8 mouse cellular contexts compared by ENCODE assay signal in the genomic region with DNA sequence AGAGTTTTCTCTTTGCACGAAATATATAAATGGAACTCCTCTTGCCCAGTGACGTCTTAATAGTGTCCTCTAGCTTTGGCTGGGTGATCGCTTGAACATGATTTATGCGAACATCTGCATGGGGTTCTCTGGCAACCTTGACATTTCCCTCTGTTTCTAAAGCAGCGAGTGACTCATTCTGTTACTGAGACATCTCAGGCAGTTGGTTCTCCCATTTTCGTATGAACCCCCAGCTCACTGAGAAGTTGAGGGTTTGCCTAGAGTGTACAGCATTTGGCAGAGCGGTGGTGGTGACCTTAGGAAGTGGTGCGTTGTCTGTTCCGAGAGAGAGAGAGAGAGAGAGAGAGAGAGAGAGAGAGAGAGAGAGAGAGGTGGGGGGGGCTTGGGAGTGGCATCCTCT. TPM values are rescaled to one million over a fixed set of nuclear protein-coding genes. Genes with fewer than 3 reads are reported as not detected.
DNase-seq lines count a peak whose midpoint lies in the region; ATAC-seq and TF ChIP-seq lines count a peak whose summit lies in the region.

No protein-coding gene starts in this region.

- H3K4me3 ChIP-seq in liver, adult 2 months (ENCODE audit: insufficient read depth, low read depth, low read length) = peak overlapping the region; percentile 86
- H3K4me3 ChIP-seq in brown adipose tissue, adult 24 weeks (ENCODE audit: insufficient read depth, low read depth, low read length) = peak overlapping the region; percentile 94
- peak overlapping the region; percentile 90 for H3K4me3 ChIP-seq in hindbrain, embryonic 16.5 days (ENCODE audit: low read length)
- H3K4me3 ChIP-seq in myocyte = peak overlapping the region; percentile 87

- H3K4me1 ChIP-seq in liver, adult 2 months (ENCODE audit: control insufficient read depth, insufficient read depth, low read length) = peaks cover 34% of the 10 kb centered on the region
- H3K4me1 ChIP-seq in brown adipose tissue, adult 24 weeks (ENCODE audit: control insufficient read depth, insufficient read depth, insufficient read length, low read length) = peaks cover 9% of the 10 kb centered on the region
- peaks cover 9% of the 10 kb centered on the region for H3K4me1 ChIP-seq in hindbrain, embryonic 16.5 days (ENCODE audit: control insufficient read depth, insufficient read depth, low read depth, low read length)

- H3K27ac ChIP-seq in liver, adult 2 months (replicated peaks; ENCODE audit: insufficient read depth, low read depth, low read length) = peak overlapping the region; percentile 89
- H3K27ac ChIP-seq in brown adipose tissue, adult 24 weeks (replicated peaks; ENCODE audit: low read depth, low read length) = no peak overlapping the region; the same call in 1 of the 2 replicates
- no peak overlapping the region for H3K27ac ChIP-seq in hindbrain, embryonic 16.5 days (ENCODE audit: low read depth, low read length)

- no peak overlapping the region for H3ac ChIP-seq in myocyte (ENCODE audit: control insufficient read depth, insufficient read length)

- peaks cover 31% of the 10 kb centered on the region; the same call in 1 of the 2 replicates for H3K79me2 ChIP-seq in liver, adult 2 months (ENCODE audit: control insufficient read depth, insufficient read depth, low read length)
- peaks cover 51% of the 10 kb centered on the region for H3K79me2 ChIP-seq in myocyte (ENCODE audit: control insufficient read depth, insufficient read depth)

- H3K9me3 ChIP-seq in hindbrain, embryonic 16.5 days (ENCODE audit: control insufficient read depth, low read length) = no peaks in the 10 kb centered on the region

- H3K9ac ChIP-seq in liver, adult 2 months (ENCODE audit: low read depth, low read length) = peak overlapping the region; percentile 99
- H3K9ac ChIP-seq in hindbrain, embryonic 16.5 days (ENCODE audit: low read depth, low read length) = peak overlapping the region; percentile 36; the same call in 1 of the 2 replicates

- TF ChIP-seq CTCF in liver, adult 2 months (IDR thresholded peaks at IDR 0.05; ENCODE audit: low read depth, low read length) = no peak

- peaks cover 16% of the 10 kb centered on the region for H3K36me3 ChIP-seq in liver, adult 2 months (ENCODE audit: control insufficient read depth, insufficient read depth, low read length)
- no peaks in the 10 kb centered on the region for H3K36me3 ChIP-seq in hindbrain, embryonic 16.5 days (ENCODE audit: control insufficient read depth, insufficient read depth, low read length)
- H3K36me3 ChIP-seq in myocyte (ENCODE audit: control insufficient read depth, insufficient read depth) = no peaks in the 10 kb centered on the region

- no peak for ATAC-seq in hindbrain, embryonic 16.5 days

- peak; percentile 68 for DNase-seq in liver, adult 2 months (ENCODE audit: extremely low read depth, low read depth, low spot score)
- DNase-seq in liver = no peak
- DNase-seq in cerebellum, adult 11-12 months = no peak
- no peak for DNase-seq in layer of hippocampus, postnatal 10 days (ENCODE audit: low spot score in 2 of 2)
- no peak for DNase-seq in kidney, postnatal 4 days

- H3K27me3 ChIP-seq in liver, adult 2 months (ENCODE audit: control insufficient read depth, insufficient read depth, low read length) = no peaks in the 10 kb centered on the region
- H3K27me3 ChIP-seq in hindbrain, embryonic 16.5 days (replicated peaks; ENCODE audit: control insufficient read depth, insufficient read depth, low read length) = no peaks in the 10 kb centered on the region
- H3K27me3 ChIP-seq in myocyte (ENCODE audit: control insufficient read depth, insufficient read depth, insufficient read length) = no peaks in the 10 kb centered on the region

- WGBS in liver, adult 2 months = 3% methylated on average over 9 of the region's 9 CpGs
- 50% methylated on average over 9 of the region's 9 CpGs for WGBS in hindbrain, embryonic 16.5 days

- TF ChIP-seq POLR2A in liver, adult 2 months (IDR thresholded peaks at IDR 0.05; ENCODE audit: extremely low read depth, insufficient read depth, low read length) = no peak
- TF ChIP-seq POLR2A in myocyte (IDR thresholded peaks at IDR 0.05; ENCODE audit: insufficient read length, low read depth) = no peak

- peak overlapping the region; percentile 83 for H3K4me2 ChIP-seq in hindbrain, embryonic 16.5 days (ENCODE audit: low read length)
- H3K4me2 ChIP-seq in myocyte (ENCODE audit: low read depth) = peak overlapping the region; percentile 95

TF ChIP-seq in myocyte, 11 proteins besides CTCF, POLR2A, EP300 and RAD21:
- TF ChIP-seq MYOD1 (IDR thresholded peaks at IDR 0.05; ENCODE audit: control insufficient read depth in 1 of 3, insufficient read length in 2 of 3, low read depth in 2 of 3) (peak; percentile 46 to 58 (median 58)), POLR2AphosphoS2 (IDR thresholded peaks at IDR 0.05; ENCODE audit: insufficient read length, low read depth) (no peak), TCF12 (IDR thresholded peaks at IDR 0.05; ENCODE audit: insufficient read depth, poor library complexity, severe bottlenecking) (peak; percentile 26)

RNA-seq across cellular contexts. Expression of gene Man2a1, which starts 2.6 kb away (rescaled TPM):
- total RNA-seq in liver, adult 2 months (2014; rRNA removed) = 93.6 and 109 TPM in 2 replicates
- 25.4 and 34.5 TPM in 2 replicates for polyA plus RNA-seq in liver, adult 2 months (2012; rRNA removed)
- 12.7 TPM in 2 replicates for polyA plus RNA-seq in brown adipose tissue, adult 24 weeks (2012; ENCODE audit: insufficient read depth, insufficient read length, missing spikeins)
- polyA plus RNA-seq in hindbrain, embryonic 16.5 days (2015; fragmentation: Nextera tagmentation; extraction: Ambion mirVana) = 4.1 and 5.3 TPM in 2 replicates
- polyA plus RNA-seq in myocyte (2012; fragmentation: generic; extraction: Trizol) = 8.6 TPM
- total RNA-seq in layer of hippocampus, postnatal 10 days (2021) = 10 to 100 TPM; 18.6 to 20.3 TPM
